Comparison of ENCODE assay signal across 14 mouse cellular contexts in genomic region chr5:42687176-42687575, GRCm38 (mm10).
"Had no signal": no experiment of that assay in that cellular context is flagged by ENCODE, and none has a peak within 500 bp of the region (broad histone marks: within the 10 kb centered on the region; RNA-seq: fewer than 3 reads in every experiment).

No protein-coding gene starts in this region.

- H3K4me3 ChIP-seq: lung, embryonic 15.5 days; megakaryocyte, embryonic 14.5 days; midbrain, embryonic 13.5 days; midbrain, embryonic 15.5 days; neural tube, embryonic 12.5 days had no signal

- H3K36me3 ChIP-seq: lung, embryonic 15.5 days; midbrain, embryonic 13.5 days; midbrain, embryonic 15.5 days; neural tube, embryonic 12.5 days had no signal

- H3K27ac ChIP-seq: lung, embryonic 15.5 days; macrophage; midbrain, embryonic 13.5 days; midbrain, embryonic 15.5 days; neural tube, embryonic 12.5 days had no signal

- DNase-seq: lung, adult 2 months; lung, postnatal 10 days; right cerebral cortex, postnatal 14 days; spleen, adult 18-20 months; thymus, adult 18-20 months; thymus, postnatal 14 days; thymus, postnatal 36 days had no signal

- H3K9me3 ChIP-seq: lung, embryonic 15.5 days; megakaryocyte, embryonic 14.5 days; midbrain, embryonic 13.5 days; midbrain, embryonic 15.5 days; neural tube, embryonic 12.5 days had no signal

- ATAC-seq: midbrain, embryonic 13.5 days; midbrain, embryonic 15.5 days had no signal

- H3K4me1 ChIP-seq: lung, embryonic 15.5 days; megakaryocyte, embryonic 14.5 days; neural tube, embryonic 12.5 days had no signal

- H3K27me3 ChIP-seq: lung, embryonic 15.5 days; megakaryocyte, embryonic 14.5 days; midbrain, embryonic 13.5 days; midbrain, embryonic 15.5 days; neural tube, embryonic 12.5 days had no signal

- H3K9ac ChIP-seq: lung, embryonic 15.5 days; midbrain, embryonic 13.5 days; midbrain, embryonic 15.5 days; neural tube, embryonic 12.5 days had no signal

- H3K4me2 ChIP-seq: lung, embryonic 15.5 days; midbrain, embryonic 11.5 days; midbrain, embryonic 13.5 days; midbrain, embryonic 15.5 days; neural tube, embryonic 12.5 days had no signal
